Mouse (Mus musculus) thymus, postnatal 14 days (tissue): Measurements from ENCODE around the gene Traf3ip1.

ENCODE experiments used
- DNase-seq: peaks from one replicate; pipeline ENCODE4 v3.0.0; 2021

Gene Traf3ip1

DNA sequence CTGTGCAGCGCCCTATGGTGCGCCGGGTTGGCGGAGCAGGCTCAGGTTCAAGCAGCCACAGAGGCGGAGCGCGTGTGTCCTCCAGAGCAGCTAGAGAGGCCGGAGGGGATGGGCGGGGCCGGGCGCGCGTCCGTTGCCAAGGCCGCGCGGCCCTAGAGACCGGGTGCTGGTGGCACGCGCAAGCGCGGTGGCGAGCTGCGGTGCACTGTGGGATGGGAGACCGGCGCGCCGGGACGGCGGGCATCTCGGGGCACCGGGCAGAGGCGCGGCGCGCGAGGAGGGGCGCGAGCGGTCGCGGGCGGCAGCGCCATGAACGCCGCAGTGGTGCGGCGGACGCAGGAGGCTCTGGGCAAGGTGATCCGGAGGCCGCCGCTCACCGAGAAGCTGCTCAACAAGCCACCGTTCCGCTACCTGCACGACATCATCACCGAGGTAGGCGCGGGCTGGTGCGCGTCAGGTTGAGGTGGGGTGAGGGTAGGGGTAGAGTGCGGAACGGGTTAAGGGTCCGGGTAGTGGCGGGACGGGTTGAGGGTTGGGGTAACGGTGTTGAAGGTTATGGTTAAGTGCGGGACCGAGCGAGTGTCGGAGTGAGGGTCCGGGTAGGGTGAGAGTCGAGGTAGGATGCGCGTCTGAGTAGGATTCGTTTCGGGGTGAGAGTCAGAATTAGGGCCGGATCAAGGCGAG is at the start of gene Traf3ip1:
Gene Traf3ip1 (plus strand): TSS at position 191 of the 684 bp plus-strand sequence.
- peak; percentile 95 for DNase-seq

DNA sequence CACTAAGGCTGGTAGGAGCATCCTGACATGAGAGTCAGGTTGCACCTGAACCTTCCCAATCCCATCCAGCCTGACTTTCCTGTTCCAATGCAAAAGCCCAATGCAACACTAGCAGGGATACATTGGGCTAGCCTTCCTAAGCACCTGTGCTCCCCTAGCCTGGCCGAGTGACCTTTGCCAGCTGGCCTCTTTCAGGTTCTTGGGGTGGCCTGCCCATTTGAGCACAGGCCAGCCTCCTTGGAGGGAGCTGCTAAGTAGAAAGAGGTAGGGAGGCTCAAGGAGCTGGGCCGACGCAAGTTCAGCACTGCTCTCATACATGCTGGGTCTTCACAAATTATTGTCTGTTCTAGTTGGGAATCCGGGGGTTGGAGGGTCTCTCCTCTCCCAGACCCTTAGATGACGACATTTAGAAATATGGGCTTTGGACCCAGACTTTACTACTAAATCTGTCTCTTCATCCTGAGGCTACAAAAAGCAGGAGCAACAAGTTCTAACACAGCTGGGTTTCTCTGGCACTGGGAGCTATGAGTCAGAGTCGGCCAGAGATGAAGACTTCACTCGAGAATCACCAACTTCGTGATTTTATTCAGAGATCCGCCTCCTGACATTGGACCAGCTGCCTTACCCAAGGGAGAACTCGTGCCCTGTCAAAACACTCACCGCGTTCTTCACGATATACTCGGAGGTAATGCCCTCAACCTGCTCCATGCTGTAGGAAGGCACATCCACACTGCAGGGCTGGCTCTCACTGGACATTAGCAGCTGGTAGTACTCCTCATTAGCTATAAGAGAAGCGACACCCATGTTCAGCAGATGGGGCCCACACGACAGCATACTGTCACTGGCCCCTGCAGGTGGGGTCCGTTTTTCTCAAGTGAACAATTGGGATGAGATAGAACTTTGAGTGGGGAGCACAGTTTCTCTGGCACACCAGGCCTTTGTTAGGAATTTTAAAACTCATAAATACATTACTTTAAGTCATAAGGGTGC is 49.3 kb upstream of the Traf3ip1 start:
- no peak for DNase-seq

GRCm38 (mm10) chr1:91446060-91446459 is 48.4 kb upstream of the Traf3ip1 start:
- DNase-seq = no peak

DNA sequence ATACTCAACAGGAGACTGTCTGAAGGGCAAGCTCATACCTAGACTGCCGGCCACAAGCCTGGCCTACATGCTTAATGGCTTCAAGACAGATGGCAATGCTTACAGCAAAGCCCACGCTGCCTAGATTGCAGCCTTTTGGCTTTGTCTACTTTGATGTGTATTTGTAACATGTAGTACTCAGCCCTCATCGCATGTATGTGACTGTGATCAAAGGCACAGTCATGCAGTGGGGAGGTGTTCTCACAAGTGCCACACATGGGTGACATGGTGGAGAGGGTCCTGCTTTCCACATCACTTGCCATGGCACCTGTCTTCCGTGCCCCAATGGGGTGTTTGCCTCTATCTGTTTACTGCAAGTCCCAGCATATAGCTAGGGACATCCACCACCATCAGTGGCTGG is 47.9 kb upstream of the Traf3ip1 start:
- DNase-seq = no peak

GRCm38 (mm10) chr1:91448688-91449087 is 45.8 kb upstream of the Traf3ip1 start:
- no peak for DNase-seq

DNA sequence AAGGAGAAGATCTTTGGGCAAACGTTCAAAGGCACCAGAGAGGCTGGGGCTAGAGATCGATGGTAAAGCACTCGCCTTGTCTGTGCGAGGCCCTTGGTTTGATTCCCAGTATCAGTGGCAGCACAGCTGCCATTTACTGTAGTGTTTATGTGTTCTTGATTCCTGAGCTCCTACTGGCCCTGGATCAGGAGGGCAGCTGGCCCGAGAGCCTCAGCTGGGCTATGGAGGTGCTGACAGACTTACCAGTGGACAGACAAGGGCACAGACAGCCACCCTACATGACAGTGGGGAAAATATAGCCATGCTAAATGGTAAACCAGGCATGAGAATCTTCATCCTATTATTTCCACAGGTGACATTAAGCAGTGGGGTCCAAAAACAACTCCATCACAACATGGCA is 43.6 kb upstream of the Traf3ip1 start:
- DNase-seq = no peak

DNA sequence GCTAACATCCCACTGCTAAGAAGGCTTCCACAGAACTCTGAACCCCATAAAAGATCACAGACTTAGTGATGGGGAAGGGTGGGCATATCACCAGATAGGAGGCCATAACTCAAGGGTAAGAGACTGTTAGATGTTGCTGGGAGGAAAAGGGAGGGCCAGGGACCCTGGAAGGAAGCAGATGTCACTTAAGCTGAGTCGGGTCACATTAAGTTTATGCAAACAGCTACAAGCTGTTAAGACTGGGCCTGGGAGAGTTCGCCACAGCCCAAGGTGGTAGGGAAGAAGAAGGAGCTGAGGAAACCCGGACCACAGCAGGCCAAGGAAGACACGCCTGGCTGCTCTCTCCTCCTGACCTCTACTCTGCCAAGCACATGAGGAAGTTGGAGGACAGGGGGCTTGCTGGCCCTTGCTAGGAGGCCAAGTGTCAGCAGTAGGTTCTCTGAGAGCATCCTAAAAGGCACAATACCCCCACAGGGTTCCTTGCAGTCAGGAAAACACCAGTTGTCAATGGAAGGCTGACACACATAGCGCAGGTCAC is 42.8 kb upstream of the Traf3ip1 start:
- no peak for DNase-seq

- no peak for DNase-seq
These were observed 40.5 kb upstream of the Traf3ip1 start for GRCm38 (mm10) chr1:91453932-91454331.

GRCm38 (mm10) chr1:91454366-91454765 is 40.1 kb upstream of the Traf3ip1 start:
- no peak for DNase-seq

- no peak for DNase-seq
These were observed 39.5 kb upstream of the Traf3ip1 start for GRCm38 (mm10) chr1:91454927-91455326.

DNA sequence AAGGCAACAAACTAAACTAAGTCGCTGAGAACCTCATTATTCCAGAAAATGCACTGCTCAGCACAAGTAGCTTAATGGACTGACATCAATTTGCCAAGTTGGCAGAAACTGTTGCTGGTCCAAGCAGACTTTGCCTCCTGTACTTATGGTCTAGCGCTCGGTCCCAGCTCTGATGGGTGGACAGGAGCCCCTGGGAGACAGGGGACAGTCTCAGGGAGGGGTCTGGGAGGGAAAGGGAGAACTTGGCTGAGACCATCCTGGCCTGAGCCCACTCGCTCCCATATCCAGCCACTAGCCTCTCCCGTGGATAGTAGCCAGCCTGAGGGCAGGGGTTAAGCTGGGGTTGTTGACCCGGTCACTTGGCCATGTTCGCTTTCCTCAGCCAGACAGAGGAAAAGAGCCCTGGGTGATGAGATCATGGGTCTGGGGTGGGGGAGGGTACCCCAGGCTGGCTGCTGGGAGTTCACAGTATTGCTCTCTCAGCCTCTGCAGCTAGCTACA is 38.7 kb upstream of the Traf3ip1 start:
- DNase-seq = no peak

GRCm38 (mm10) chr1:91456301-91456801 is 38.1 kb upstream of the Traf3ip1 start:
- no peak for DNase-seq

DNA sequence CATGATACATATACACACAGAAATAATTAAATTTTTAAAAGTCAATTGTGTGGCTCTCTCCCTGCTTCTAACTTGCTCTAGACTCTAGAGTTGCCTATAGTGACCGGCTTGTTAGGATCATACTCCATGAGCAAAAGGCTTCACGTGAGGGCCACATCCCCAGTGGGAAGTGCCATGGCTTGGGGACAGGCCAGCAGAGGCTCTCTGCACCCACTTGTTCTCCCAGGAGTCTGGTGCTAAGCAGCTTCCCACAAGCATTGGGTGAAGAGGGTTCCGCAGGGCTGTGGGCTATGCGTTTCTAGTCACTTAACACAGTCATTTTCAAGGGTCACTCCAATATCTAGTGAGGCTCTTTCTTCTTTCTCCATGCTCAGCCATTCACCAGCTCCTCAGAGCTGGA is 37.3 kb upstream of the Traf3ip1 start:
- DNase-seq = no peak

GRCm38 (mm10) chr1:91457698-91458097 is 36.7 kb upstream of the Traf3ip1 start:
- no peak for DNase-seq

DNA sequence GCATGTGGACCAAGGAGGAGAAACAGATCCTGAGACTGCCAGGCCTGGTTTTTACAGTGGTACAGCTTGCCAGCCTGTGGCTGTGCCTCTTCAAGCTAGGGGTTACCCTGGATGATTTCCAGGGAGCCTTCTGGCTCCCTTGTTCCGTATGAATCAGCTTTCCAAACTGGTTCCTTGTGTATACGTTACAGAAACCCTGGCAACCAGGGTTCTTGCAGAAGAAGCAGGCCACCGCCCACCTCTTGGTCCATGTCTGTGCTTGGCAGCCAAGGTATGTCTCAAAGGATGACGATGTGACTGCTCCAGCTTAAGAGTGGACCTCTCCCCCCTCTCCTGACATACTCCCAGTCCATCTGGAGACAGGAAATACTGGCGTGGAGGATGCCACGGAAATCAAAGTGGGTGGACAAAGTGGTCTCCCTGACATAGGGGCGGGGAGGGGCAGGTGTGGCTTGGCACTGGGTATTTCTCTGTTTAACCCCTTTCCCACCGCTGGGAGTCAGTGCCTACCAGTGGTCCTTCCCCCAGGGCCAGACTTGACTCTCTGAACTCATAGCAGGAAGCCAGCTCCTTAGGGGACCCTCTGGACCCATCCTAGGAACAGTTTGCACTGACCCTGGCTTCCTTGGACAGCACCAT is 36.1 kb upstream of the Traf3ip1 start:
- peak; percentile 24 for DNase-seq

- DNase-seq = peak; percentile 100
These were observed 35.2 kb upstream of the Traf3ip1 start, which contains the start of gene Per2 for GRCm38 (mm10) chr1:91459059-91459809. TSS of gene Per2 (minus strand) at chr1:91459324.

DNA sequence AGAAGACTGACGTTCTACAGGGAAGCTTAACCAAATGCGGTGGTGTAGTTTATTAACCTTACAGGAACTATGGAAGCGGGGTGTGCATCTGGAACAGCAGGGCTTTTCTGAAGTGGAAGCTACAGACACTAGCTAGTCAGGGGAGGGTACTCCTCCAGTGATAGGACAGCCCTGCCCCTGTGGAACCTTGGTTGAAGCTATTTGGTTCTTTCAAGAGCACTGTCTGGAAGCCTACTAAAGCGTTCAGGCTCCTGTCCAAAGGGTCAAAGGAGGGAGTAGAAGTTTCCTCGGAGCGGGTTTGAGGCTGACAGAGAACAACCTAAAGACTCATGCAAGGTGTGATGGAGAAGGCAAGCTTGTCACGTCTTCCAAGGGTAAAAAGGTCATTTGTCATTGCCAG is 34.4 kb upstream of the Traf3ip1 start:
- no peak for DNase-seq

GRCm38 (mm10) chr1:91460564-91460963 is 33.9 kb upstream of the Traf3ip1 start:
- no peak for DNase-seq

GRCm38 (mm10) chr1:91463336-91463995 is 31.0 kb upstream of the Traf3ip1 start:
- DNase-seq = no peak

DNA sequence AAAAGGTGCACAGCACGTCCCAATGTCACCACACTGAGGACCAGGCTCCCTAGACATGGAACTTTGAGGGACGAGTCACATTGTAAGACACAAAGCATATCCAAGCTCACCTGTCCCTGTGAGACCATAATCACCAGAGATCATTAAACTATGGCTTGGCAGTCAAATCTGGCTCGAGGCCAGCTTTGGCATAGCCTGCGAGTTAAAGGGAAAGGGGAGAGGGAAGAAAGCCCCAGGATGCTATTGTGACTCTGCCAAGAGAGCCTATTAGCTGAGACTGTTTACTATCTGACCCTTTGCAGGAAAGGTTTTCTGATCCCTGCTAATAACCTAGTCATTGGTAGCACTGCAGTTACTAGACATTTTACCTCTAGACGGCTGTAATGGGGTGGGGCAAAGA is 30.0 kb upstream of the Traf3ip1 start:
- no peak for DNase-seq

GRCm38 (mm10) chr1:91465244-91465643 is 29.2 kb upstream of the Traf3ip1 start:
- no peak for DNase-seq
